Mouse (Mus musculus): Measurements from ENCODE around the gene Nlrp9b.
"Not testable (repeated sequence)": the region's sequence is repeated elsewhere in the genome, so short reads cannot be mapped to it uniquely, and the experiment has no call there.

Gene Nlrp9b

DNA sequence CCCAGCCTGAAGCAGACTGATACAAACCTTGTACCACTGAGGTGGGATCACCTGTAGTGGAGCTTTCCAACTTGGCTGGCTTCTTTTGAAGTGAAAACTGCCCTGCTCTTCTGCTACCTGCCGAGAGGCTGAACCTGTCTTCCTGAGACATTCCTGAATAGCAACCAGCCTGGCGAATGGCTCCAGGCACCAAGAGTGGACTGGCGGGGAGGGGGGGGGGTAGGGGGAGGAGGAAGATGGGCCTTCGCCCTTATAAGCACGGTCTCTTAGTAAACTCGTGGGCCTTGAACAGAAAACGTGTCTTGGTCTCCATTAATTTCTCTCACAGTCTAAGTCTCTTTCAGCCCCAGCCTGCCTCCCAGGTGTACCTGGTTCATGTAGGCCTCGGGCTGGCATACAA lies at the start of gene Nlrp9b:
Nlrp9b (plus strand) TSS at position 301 of the 400 bp plus-strand sequence.
- DNase-seq (ENCODE audit: low spot score in 2 of 2): not testable (repeated sequence)

DNA sequence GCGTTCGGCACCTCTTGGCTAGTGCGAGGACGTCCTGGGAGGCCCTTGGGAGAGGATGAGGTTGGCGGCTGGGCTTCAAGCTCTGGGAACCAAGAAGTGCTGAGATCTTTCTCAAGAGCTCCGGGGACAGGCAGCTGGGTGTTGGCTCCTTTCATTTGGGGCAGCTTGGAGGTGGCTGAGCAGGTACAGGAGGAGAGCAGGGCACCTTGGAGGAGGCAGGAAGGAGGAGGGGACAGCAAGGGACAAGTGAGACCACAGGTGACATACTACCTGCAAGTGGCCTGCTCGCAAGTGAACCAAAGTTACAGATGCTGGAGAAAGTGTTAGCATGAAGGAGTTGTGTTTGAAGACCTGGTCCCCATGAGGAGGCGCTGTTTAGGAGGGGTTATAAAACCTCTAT lies 46.6 kb upstream of the Nlrp9b start:
- no peak for DNase-seq (ENCODE audit: low spot score in 2 of 2)

DNA sequence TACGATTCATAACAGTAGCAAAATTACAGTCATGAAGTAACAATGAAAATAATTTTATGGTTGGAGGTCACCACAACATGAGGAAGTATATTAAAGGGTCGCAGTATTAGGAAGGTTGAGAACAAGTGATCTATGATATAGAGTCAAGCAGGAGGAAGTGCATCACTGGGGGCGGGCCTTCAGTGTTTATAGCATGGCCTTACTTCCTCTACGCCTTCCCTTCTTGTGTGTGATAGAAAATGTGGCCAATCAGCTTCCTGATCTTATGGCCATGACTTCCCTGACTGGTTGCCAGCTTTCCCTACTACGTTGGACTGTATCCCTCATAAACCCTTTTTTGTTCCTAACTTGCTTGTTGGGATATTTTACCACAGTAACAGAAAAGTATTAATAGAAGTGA lies 46.1 kb upstream of the Nlrp9b start:
- DNase-seq (ENCODE audit: low spot score in 2 of 2): no peak

DNA sequence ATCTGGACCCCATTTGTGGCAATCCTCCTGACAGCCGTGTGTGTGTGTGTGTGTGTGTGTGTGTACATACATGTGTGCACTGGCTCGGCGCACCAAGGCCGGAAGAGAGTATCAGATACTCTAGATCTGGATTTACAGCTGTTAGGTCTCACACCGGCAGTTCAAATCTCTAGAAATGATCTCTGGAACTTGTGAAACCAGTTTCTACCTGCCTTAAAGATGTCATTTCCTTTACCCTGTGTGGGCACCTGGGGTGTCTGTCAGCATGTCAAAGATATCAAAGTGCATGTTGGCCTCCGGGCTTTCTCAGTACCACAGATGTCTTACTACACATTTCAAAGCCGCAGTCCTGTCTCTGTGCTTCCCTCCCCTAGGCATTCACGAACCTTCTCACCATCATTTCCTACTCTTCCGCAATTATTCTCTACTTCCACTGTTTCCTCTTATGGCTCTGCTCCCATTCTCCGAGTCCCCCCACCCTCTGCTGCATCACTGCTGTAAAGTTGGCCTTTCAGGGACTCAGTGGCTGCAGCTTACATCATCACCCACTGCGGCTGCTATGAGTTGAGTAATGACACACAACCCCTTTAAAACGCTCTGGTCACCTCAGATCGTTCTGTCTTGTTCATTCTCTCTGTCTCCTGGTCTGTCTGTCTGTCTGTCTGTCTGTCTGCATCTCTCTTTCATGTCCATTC lies 45.3 kb upstream of the Nlrp9b start:
- DNase-seq (ENCODE audit: low spot score in 2 of 2): no peak

DNA sequence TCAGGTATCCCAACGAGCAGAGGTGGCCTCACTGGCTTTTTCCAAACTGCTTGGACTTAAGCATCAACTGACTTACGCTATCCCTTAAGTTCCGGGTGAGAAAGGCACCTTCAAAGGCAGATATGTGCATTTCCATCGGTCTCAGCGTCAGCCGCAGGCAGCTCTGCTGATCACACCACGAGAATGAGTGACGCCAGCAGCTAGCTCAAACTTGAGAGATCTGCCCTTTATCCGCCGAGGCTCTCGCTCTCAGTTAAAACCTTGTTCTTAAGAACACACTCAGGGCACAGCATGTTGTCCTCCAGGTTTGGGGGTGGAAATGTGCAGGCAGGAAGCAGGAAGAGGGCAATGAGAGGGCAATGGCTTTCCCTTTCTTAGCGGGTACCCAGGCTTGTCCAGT lies 42.3 kb upstream of the Nlrp9b start:
- no peak for DNase-seq (ENCODE audit: low spot score in 2 of 2)

DNA sequence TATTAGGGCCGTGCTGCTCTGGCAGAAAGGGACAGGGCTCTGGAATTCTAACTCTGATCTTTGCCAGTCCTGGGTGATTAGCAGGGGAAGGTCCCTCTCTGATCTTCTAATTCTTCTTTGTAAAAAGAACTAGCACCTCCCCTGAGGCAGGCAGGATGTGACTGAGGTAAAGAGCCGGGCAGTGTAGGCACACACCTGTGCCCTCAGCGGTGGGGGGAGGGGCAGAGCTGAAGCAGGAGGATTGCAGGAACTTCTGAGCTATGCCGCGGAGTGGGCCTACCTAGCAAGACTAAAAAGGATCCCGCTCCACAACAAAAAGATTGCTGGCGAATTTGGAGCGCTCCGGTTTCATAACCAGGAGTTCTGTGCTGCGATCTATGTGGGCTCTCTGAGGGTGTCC lies 41.3 kb upstream of the Nlrp9b start:
- DNase-seq (ENCODE audit: low spot score in 2 of 2): no peak

DNA sequence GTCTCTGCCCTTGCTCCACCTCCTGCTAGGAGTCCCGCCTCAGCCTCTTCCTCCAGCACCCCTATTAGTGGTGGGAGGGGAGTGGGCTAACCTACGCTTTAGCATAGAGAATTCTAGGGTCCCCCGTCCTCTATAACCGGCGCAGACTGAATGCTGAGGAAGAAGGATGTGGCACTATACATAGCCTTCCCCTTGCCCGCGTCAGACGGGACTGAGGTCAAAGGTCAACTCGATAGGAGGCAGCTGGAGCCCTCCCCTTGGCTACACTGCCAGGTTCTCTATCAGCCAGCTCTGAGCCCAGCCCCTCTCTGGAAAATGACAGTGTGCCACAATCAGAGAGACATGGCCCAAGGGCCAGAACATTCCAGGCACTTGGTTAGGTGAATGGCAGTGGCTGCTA lies 40.7 kb upstream of the Nlrp9b start, which contains the start of gene Igsf23:
Igsf23 (minus strand) TSS at position 168 of the 400 bp plus-strand sequence.
- no peak for DNase-seq (ENCODE audit: low spot score in 2 of 2)

DNA sequence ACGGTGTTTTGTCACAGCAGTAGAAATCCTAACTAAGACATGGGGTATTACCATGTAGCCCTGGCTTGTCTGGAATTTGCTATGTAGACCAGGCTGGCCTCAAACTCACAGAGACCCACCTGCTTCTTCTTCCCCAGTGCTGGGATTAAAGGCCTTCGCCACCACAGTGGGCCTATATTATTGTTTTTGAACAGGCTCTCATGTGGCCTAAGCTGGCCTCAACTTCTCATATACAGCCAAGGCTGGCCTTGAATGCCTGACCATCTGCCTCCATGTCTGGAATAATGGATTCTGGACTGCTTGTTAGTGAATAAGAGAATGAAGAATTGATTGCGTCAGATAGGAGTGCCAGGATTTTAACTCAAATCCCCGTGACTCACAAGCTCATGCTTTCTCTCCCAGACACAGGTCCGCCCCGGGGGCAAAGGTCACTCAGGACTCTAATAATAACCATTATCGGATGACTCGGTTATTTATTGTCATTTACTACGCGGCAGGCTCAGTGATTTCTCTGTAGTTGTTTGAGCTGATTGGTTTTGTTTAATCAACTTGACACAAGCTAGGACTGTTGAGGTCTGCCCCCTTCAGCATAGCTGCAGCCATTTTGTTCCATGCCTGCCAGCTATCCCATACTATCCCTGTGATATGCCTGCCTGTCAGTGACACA lies 38.8 kb upstream of the Nlrp9b start:
- no peak for DNase-seq (ENCODE audit: low spot score in 2 of 2)

DNA sequence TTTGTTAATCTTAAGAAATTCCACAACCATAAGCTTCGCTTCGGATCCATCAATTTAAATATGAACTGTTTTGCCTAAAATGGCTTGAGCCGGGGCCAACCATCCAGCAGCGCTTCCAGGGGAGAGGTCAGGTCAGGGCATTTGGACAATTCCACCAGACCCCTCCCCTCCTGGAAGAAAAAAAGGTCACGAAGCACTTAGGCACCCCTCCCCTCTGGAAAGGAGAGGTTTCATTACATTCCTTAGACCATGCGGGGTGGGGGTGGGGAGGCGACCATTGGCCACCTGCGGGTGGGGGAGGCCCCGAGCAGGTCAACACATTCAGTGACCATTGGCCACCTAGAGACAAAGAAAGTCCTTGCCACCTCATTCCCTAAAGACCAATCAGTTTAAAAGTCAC lies 38.2 kb upstream of the Nlrp9b start:
- no peak for DNase-seq (ENCODE audit: low spot score in 2 of 2)

DNA sequence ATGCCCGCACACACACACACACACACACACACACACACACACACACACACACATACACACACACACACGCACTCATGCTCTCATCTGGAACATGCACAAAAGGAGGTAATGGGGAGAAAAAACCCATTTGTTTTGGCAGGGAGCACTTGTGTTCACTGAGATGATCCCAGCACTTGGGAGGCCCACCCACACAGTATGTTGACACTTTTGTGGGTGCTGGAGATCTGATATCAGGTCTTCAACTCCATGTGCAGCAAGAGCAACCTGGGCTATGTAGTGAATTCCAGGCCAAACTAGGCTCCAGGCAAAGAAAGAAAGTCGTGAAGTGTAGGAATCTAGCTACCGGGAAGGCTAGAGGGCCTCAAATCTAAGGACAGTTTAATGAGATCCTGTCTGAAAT lies 35.4 kb upstream of the Nlrp9b start:
- no peak for DNase-seq (ENCODE audit: low spot score in 2 of 2)

DNA sequence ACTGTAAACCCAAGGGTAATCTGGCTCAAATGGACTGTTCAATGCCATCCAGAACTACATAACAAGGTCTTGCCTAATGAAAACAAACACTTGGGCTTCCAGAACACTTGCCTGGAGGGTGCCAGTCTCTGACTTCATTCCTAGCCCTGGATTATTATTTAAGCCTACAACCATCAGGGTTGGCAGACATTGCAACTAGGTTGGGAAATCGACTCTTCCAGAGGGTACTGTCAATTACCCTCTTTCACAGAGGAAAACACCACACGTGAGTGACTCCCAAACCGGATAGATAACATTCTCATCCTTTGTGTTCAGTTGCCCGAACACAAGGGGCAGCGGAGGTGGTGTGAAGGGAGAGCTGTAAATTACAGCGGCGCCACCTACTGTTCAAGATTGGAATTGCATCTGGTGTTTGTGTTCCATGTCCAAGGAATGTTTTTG lies 34.9 kb upstream of the Nlrp9b start:
- DNase-seq (ENCODE audit: low spot score in 2 of 2): peak; percentile 85 to 96

DNA sequence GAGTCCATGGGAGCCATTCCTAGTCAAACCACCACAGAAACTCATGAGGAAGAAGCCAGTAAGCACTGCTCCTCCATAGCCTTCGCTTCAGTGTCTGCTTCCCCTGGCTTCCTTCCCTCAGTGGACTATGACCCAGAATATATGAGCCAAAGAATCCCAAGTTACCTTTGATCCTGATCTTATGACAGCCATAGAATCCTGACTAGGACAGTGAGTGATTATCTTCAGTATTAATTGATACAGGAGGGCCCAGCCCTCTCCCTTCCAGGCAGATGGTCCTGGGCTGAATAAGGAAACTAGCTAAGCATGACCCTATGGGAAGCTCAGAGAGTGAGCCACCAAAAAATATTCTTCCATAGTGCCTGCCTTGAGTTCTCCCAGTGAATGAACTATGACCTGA lies 28.8 kb upstream of the Nlrp9b start:
- DNase-seq (ENCODE audit: low spot score in 2 of 2): no peak

DNA sequence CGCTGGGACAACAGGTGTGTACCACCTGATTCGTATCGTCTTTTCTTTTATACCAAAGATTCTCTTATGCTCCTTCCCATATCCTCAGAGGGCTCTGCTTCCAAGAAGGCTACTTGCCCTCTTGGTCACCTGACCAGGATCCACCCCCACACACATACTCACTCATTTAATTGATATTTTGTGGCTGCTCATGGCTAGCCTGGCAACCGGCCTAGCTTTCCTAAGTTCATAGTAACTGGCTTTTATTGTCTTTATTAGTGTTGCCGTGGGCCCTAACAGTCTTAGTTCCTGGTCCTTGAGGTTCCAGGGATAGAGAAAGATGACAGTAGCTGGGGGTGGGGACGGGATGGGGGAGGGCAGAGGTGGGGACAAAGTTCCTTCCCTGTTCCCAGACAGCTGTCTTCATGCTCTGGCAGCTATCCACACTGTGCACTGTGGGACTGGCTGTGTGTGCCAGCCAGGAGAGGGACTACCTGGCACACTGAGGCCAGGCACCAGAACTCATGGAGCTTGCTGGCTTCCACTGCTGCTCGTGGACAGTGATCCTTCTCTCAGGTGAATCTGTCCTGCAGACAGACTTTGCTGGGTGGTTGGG lies 26.2 kb upstream of the Nlrp9b start, which contains the start of gene Ceacam20:
Ceacam20 (plus strand) TSS at position 428 of the 595 bp plus-strand sequence.
- no peak for DNase-seq (ENCODE audit: low spot score in 2 of 2)

DNA sequence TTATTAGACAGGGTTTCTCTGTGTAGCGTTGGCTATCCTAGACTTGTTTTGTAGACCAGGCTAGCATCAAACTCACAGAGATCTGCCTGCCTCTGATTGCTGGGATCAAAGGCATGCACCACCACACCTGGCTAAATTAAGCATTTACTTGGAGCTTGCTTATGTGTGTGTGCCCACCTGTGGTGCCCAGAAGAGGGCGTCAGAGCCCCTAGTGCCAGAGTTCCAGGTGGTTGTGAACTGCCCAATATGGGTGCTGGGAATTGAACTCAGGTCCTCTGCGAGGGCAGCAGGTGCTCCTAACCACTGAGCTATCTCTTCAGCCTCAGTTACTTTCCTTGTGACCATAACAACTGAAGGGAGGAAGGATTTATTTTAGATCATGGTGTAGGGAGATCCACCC lies 22.2 kb upstream of the Nlrp9b start:
- DNase-seq (ENCODE audit: low spot score in 2 of 2): no peak

DNA sequence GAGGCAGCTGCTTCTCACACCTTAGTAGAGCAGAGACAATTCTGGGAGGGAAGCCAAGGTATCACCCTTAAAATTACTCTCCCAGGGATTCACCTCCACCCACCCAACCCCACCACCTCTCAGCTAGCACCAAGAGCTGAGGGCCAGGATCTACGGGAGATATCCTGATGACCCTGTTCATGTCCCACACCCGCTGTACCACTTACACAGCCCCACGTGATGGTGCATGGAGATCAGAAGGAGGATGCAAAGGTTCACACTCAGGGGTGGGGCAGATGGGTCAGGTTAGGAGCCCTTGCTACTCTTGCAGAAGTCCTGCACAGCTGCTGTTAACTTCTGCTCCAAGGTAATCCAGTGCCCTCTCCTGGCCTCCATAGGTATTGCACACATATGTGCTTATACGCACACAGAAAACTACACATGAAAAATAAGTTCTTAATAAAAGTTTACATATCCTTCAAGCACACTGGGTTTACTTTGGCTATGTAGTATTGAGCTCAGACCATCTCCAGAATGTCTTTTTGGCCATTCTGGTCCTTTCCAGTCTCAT lies 21.6 kb upstream of the Nlrp9b start:
- no peak for DNase-seq (ENCODE audit: low spot score in 2 of 2)

DNA sequence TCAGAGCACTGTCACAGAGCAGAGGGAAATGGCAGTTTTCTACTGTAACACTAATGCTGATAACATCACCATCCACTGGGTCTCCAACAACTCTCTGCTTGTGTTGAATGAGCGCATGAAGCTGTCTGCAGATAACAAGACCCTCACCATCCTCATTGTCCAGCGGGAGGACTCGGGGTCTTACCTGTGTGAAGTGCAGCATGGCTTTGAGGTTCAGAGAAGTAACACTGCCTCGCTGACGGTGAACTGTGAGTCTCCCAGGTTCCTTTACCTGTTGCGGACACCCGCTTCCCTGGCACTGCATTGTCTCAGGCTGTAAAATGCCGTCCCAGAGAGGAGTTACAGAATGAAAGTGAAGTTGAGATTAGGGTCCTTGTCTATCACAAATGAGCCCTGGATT lies 21.1 kb upstream of the Nlrp9b start:
- DNase-seq (ENCODE audit: low spot score in 2 of 2): no peak

DNA sequence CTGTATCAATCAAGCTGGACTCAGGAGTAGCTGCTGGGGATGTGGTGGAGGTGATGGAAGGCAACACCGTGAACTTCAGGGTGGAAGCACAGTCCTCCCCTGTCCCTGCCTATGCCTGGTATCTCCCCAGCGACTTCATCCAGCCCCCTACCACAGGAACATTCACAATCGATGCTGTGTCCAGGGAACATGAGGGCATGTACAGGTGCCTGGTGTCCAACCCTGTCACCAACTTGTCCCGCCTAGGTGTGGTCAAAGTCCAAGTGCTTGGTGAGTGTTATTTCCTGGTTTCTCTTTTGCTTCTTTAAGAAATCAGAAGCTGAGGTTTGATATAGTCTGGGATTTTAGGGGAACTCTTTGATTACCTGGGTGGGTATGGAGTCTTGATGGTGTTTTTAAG lies 19.7 kb upstream of the Nlrp9b start:
- no peak for DNase-seq (ENCODE audit: low spot score in 2 of 2)

DNA sequence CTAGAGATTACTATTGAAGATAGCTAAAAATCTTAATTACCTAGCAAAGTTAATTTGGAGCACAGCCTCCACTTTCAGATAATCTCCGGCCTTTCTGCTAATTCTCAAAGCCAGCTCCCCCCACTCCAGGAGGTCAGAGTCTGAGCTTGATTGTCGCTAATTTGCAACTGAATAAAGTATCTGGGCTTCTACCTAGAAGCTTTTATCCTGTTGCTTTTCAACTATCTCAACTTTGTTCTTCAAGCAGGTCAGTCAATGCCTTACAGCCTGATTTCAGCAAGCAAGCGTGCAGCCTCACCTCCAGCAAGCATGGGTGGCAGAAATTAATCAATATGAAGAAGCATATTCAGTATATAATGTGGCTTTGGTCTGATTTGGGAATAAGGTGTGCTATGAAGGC lies 5.5 kb downstream of the Nlrp9b start:
- DNase-seq (ENCODE audit: low spot score in 2 of 2): not testable (repeated sequence)

DNA sequence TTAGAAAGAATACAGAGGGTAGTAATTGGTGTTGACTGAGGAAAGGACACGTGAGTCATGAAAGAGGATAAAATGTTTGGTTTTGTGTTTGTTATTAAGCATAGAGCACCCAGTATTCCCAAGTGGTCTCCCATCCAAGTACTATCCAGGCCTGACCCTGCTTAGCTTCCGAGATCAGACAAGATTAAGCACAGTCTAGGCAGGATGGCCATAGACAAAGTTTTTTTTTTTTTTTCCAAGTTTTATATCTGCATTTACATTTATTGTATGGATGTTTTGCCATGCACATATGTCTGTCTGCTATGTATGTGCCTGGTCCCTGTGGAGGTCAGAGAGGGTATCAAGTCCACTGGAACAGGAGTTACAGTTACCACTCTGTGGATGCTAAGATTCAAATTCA lies 18.7 kb downstream of the Nlrp9b start:
- DNase-seq (ENCODE audit: low spot score in 2 of 2): no peak

DNA sequence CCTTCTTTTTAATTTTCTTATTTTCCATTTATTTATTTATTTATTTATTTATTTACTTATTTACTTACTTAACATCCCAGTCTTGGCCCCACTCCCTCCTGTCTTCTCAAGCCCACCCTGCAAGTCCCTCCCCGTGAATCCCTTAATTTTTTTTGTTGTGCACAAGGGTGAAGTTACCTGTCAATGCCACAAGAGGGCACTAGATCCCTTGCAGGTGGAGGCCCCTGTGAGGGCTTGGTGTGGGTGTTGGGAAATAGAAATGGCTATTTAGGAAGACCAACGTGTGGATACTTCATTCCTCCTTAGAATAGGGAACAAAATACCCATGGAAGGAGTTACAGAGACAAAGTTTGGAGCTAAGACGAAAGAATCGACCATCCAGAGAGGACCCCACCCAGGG lies 72.8 kb downstream of the Nlrp9b start:
- not testable (repeated sequence) for DNase-seq (ENCODE audit: low spot score in 2 of 2)

DNA sequence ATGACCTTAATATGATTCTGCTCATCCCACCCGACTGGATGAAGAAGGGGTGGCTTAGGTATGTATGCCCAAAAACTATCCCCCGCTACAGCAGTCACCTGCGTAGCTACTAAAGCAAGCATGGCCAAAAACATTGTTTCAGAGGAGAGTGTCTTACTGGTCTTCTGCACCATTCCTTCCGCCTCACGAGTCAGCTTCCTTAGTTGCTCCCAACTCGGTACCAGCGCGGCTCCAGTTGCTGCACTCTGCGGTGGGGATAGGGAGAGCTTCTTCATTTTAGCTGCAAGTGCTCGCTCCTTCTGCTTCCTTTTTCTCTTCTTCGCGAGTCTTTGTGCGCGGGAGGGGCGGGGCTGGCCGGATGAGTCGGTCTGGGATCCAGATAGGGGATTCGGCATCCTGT lies 86.9 kb downstream of the Nlrp9b start:
- not testable (repeated sequence) for DNase-seq (ENCODE audit: low spot score in 2 of 2)

DNA sequence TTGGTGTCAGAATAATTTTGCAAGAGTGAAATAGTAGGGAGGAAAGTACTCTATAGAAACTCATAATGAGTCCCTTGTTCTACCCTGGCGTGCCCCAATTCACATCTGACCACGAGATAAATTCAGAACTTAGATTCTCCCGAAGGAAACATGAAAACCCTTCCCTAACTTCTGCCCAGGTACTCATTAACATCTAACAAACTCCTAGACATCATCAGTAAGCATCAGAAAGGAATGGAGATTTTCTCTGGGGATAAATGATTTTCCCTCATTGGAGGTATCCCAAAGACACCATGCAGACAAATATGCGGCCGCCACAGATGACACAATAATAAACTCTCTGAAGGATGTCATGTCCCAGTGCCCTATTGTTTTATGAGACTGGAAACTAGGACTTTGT lies 108.1 kb downstream of the Nlrp9b start, which contains the start of gene Vmn1r91:
Vmn1r91 (plus strand) TSS at position 301 of the 400 bp plus-strand sequence.
- DNase-seq (ENCODE audit: low spot score in 2 of 2): not testable (repeated sequence)

DNA sequence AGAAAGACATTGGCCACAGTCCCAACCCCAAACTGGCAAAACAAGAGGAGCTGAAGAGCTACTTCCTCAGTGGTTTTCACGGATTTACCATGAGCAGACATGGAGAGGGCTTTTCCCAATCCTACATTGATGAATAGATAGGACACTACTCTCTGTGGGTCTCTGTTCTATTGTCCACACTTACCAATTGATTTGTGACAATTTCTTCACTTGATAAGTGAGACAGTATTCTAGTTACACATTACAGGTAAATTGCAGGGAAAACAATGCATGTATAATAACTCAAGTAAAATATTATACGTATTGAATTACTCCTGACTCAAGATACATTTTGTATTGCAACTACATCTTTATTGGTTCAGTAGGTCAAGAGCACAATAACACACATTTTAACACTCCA lies 131.2 kb downstream of the Nlrp9b start, which contains the start of gene Gm16442:
Gm16442 (minus strand) TSS at position 101 of the 400 bp plus-strand sequence.
- DNase-seq (ENCODE audit: low spot score in 2 of 2): not testable (repeated sequence)
